Mouse (Mus musculus) ovary, postnatal 36 days (tissue): ENCODE results near the gene Rbm6.

Source experiments
- DNase-seq: peaks from one replicate; pipeline ENCODE4 v3.0.0; 2022; ENCODE audit warnings: low spot score, mixed read lengths

The Rbm6 gene

DNA sequence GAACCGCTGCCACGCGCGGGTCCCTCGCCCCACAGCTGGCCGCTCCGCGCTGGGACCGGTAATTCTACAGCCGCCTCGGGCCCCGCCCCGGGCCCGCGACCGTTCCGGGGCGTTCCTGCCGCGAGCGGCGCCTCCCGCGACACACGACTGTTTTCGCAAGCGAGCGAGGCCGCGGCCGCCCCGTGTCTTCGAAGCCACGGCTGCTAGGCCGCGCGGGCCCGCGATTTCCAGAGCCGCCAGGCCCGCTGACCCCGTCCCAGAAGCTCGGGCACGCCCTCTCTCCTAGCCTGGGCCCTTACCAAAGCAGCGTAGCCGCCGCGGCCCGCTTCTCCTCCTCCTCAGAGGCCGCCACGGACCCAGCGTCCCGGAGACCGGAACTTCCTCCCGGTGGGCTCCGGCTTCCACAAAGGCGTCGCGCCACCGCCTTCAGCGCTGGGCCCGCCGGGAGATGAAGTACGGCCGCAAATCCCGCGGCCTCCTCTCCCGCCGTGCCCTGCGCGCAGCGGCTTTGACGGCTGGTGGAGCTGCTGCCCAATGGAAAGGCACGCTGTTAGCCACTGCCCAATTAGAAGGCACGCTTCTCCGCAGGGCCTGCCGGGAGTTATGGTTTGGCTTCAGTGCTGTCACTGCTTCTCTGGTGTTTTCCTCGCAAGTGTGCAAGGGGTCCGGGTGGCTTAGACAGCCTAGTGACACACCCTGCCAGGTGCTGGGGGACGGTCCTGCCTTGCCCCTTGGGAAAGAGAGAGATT is 513 bp downstream of the Rbm6 start:
- DNase-seq = peak; percentile 94

- DNase-seq = no peak
Measured at GRCm38 (mm10) chr9:107866081-107866480, 7.0 kb downstream of the Rbm6 start.

GRCm38 (mm10) chr9:107864493-107864892 is 8.5 kb downstream of the Rbm6 start:
- no peak for DNase-seq

GRCm38 (mm10) chr9:107858343-107858742 is 14.7 kb downstream of the Rbm6 start:
- no peak for DNase-seq

- DNase-seq = no peak
Measured at GRCm38 (mm10) chr9:107848922-107849321, 24.1 kb downstream of the Rbm6 start.

DNA sequence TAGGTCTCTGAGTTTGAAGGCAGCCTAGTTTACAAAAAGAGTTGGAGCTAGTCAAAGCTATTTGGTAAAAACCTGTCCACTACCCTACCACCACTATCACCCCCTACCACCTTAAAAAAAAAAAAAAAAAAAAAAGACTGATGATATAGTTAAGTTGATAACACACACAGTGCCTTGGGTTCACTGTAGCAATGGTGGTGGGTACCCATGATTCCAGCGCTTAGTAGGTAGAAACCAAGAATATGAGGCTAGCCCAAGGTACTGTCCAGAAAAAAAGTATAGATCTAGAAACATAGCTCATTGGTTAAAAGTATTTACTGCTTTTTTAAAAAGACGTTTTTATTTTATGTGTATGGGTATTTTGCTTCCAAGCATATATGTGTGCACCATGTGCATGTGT is 30.3 kb downstream of the Rbm6 start:
- DNase-seq = no peak

DNA sequence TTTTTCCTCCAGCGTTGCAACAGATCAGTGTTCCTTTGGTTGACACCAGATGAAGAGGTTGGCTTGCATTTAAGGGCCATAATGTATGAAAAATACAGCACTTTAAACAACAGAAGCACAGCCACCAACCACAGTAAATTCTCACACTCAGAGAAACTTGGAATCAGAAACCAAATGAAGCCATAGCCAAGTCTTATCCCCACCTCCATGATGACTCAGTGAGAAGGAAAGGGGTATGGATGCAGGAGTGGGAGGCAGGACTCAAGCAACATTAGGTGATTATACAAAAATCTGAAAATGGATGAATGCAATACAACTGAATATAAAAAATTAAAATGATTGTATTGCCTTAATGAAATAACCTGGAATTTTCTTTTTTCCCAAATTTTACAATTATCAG is 34.2 kb downstream of the Rbm6 start:
- no peak for DNase-seq

DNA sequence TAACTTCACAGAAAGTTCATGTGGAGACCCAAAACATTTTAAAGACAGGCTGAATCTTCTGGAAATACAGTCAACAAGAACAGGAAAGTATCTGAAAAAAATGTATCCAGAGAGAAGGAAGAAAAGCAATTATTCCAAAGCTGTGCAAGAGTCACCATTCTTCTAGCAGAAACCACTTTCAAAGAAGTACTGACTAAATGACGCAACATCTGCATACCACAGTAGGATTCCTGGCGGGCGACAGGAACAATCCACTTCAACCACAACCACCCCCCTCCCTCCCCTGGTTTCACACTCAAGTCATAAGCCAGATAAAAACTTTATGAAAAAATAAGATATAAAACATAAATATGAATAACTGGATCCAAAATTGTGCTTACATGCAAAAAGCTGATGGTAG is 39.2 kb downstream of the Rbm6 start:
- DNase-seq = no peak

- DNase-seq = no peak
Measured at GRCm38 (mm10) chr9:107831765-107832164, 41.3 kb downstream of the Rbm6 start.

- DNase-seq = no peak
Measured at GRCm38 (mm10) chr9:107812132-107812531, 60.9 kb downstream of the Rbm6 start.

GRCm38 (mm10) chr9:107810985-107811384 is 62.1 kb downstream of the Rbm6 start:
- no peak for DNase-seq

DNA sequence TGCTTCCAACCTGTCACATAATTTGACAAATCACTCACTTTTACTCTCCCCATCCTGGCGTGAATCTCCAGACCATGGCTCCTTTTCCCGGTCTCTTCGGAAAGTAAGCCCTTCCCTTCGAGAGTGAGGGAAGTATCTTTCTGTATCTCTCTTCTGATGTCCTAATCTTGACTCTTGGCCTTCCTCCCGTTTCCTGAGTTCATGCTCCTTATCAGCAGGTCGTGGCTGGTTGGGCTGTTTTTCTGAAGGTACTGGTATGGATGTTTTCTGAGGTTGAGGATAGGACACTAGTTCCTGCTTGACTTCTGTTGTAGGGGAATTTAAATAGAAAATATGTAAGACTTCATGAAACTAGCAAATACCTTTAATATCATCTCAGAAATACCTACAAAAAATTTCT is 81.3 kb downstream of the Rbm6 start:
- DNase-seq = no peak

- no peak for DNase-seq
Measured at GRCm38 (mm10) chr9:107782536-107783203, 90.4 kb downstream of the Rbm6 start.

DNA sequence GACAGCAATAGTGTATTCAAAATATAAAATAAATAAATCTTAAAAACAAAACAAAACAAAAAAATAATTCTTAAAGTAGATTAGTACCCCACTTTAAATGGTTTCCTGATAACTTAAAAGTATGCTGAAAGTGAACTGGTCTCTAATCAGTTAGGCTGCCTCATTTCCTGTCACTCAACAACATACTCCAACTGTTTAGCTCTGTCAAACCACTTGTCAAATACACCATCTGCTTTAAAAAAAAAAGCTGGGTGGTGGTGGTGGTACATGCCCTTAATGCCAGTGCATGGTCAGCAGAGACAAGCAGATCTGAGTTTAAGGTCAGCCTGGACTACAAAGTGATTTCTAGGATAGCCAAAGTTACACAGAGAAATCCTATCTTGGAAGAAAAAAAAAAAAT is 96.2 kb downstream of the Rbm6 start:
- DNase-seq = no peak

GRCm38 (mm10) chr9:107774411-107774810 is 98.6 kb downstream of the Rbm6 start:
- no peak for DNase-seq

- no peak for DNase-seq
Measured at GRCm38 (mm10) chr9:107771782-107772181, 101.3 kb downstream of the Rbm6 start.

DNA sequence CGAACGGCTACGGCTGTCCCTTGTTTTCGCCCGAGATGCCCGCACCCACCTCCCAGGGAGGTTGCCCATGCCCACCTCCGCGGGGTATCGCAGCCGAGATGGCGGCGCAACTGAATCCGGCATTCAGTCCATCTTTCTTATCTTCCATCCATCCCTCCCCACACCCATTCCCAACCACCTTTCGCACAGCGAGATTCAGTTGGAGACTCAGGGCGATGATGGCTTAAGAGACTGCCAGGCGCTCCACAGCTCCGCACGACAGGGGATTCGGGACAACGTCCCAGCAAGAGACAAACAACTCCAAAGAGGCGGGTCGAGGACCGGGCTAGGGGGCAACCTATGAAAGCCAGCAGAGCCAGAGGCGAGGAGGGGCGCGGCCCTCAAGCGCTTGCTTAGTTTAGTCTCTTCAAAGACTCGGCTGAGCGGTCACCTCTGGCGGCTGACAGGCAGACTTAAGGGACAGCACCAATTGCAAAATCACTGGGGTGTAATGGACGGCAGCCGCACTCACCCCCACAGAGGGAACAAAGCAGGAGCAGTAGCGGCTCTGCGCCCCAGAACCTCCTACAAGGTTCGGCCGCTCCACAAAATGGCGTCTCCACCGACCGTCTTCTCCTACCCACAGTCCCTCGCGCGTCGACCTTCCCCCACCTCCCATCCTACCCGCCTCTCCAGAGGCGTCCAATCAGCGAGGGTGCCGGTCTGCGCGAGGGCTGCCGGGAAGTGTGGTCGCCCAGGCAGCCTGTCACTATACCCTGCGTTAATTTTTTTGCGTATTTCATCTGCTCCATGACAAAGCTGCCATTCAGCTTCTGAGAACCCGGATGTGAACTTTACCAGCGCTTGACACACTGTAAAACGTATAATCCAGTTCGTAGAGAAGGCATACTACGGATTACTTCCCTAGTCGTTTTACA is 102.4 kb downstream of the Rbm6 start, which contains the start of gene Rbm5:
Rbm5 (minus strand) TSS at position 623 of the 917 bp plus-strand sequence.
- peak; percentile 92 for DNase-seq

GRCm38 (mm10) chr9:107770037-107770373 is 103.0 kb downstream of the Rbm6 start:
- DNase-seq = no peak

- DNase-seq = no peak
Measured at GRCm38 (mm10) chr9:107769445-107770000, 103.5 kb downstream of the Rbm6 start.

- no peak for DNase-seq
Measured at GRCm38 (mm10) chr9:107768851-107769250, 104.2 kb downstream of the Rbm6 start.

GRCm38 (mm10) chr9:107759593-107759992 is 113.4 kb downstream of the Rbm6 start:
- DNase-seq = no peak

DNA sequence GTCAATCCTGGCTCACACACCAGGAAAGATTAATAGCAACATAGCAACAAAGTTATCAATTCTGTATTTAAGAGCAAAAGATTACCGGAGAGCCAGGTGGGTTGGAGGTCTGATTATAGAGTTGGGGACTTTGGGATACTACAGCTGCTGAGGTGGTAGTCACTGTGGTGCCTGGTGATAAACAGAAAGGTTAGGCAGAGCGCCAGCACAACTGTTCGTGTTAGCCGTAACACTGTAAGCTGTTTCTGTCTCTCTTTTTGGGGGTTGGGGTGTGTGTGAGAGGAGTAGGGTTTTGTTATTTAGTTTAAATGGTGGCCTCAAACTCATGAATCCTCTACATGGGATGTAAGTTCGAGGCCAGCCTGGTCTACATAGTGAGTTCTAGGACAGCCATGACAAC is 122.7 kb downstream of the Rbm6 start:
- no peak for DNase-seq
